Mouse (Mus musculus): ENCODE results near the gene Siah2.

Gene Siah2

DNA sequence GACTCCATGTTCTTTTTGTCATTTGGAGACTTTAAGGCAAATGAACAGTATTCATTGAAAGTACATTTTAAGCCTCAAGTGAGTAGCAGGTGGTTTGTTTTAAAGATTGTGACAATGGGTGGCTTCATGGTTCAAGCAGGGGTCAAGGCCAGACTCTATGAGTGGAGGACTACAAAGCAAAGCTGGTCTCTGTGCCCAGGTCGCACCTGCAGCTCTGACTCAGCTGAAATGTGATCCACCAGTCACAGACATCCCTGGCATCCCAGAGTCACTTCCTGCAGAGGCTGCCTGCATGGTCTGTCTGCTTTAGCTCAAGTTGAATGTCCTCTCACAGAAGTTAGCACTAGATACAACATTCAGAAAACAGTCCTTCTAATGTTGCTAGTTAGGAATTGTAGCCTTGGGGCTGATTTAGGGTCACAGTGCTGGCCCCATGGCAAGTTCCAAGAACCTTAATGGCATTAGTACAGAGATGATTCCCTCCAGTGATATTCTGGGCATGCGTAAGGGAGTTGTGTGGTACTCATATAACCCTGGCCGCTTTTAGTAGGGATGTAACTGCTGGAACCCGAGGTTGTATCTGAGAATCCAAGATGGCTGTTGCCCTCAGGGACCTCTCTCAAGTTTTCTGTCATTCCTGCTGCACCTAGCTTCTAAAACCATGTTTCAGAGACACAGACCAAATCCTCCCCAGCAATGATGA, 19.6 kb downstream of the Siah2 start:
- no peak for DNase-seq (ENCODE audit: inconsistent age in 2 of 2, low spot score in 1 of 2)

DNA sequence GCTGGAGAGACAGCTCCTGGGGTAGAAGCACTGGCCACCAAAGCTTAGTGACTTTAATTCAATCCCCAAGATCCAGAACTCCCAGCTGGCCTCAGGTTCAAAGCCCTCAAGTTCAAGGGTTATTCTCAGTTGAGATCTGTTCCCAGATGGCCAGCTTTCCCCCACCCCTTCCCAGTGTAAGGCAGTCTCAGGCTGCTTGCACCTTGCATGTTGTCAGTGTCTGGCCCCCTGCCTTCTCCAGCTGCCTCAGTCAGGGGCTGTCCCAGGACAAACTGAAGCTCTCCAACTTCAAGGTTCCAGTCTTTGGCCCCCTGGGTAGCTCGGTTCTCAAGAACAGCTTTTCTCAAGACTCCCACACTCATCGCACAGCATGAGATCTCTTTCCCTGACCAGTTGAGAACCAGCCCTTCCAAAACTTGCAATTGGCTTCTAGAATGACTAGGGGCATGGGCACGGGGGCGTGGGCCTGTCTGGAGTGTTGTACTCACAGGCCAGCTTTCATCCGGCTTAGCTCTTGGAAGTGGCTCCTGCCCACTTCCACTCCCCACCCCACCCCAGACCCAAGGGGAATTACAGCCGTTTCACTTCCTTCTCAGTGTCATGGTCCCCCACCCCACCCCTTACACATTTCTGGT, 20.5 kb downstream of the Siah2 start:
- no peak for DNase-seq (ENCODE audit: inconsistent age in 2 of 2, low spot score in 1 of 2)

DNA sequence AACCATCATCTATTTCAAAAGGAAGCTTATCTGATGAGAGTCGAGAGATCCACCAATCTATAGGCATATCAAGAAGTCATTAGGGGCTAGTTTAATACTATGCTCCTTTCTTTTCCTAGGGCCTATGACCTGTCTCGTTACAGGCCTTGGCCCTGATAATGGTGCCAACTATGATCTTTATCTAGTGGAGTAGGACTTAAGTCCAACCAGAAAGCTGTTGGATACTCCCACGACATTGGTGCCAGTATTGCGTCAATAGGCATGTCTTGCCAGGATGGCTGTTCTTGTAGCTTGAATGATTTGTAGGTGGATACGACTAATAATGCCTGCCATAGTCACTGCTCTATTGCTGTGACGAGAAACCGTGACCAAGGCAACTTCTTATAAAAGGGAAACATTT, 28.2 kb downstream of the Siah2 start:
- no peak for DNase-seq (ENCODE audit: inconsistent age in 2 of 2, low spot score in 1 of 2)

DNA sequence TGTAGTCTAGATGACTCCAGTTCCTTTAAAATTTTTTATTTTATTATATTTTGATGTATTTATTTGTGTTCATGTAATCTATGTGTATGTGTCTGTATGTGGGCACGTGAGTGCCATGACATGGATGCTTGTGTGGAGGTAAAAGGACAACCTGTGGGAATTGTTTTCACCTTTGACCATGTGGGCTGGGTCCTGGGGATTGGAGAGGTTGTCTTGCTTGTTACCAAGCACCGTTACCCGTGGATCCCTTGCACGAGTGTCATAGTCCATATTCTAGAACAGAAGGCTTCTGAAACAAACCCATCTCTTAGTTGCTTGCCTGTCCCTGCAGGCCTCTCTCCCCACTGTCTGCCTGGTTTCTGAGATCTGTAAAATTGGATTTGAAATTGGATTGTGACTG, 31.6 kb downstream of the Siah2 start:
- no peak for DNase-seq (ENCODE audit: inconsistent age in 2 of 2, low spot score in 1 of 2)

DNA sequence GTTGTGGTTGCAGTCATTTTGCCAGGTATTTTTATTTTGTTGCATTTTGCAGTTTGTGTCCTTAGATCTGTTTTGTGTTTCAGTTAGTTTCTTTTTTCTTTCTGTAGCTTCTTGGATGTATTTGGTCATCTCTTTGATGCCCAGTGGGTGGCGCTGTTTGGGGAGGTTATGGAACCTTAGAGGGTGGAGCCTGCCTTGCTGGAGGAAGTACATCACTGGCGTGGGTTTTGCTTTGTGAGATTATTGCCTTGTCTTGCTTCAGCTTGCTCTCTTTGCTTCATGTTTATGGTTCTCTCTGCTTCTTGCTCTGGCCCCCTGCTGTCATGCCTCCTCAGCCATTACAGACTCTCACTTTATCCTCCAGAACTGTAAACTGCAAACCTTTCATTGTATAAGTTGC, 34.8 kb downstream of the Siah2 start:
- DNase-seq (ENCODE audit: inconsistent age in 2 of 2, low spot score in 1 of 2): peak; percentile 46 to 80

DNA sequence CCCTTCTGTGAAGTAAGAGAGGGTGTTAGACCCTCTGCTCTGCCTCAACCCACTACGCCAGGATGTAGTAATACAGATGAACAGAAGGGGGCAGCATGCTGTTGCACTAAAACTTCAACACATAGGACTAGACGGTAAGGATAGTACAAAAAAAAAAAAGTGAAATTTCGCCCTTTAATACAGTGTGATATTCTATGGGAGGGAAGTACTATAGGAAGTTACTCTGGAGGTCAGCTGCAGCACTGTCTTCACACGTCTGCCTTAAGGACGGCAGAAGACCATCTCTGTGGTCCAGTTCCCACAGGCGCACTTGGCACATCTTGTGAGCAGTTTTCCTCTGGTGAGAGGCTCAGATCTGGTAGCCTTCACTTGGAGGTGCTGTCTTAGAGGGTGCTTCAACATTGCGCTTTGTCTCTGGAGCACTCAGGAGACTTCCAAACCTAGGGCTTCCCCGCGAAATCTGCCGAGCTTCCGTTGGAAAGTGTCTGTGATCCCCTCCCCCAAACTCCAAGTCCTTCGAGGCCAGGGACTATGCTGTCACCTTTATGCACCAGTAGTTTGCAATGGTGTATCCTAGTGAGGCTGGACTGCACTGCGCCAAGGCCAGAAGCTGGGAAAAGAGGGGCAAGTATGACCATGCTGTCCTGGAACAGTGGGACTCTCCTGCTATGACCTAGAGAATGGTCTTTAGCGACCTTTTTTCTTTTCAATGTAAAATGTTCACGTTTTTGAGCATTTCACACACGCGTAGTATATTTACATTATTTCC, 36.7 kb downstream of the Siah2 start:
- DNase-seq (ENCODE audit: inconsistent age in 2 of 2, low spot score in 1 of 2): peak; percentile 57 to 90

DNA sequence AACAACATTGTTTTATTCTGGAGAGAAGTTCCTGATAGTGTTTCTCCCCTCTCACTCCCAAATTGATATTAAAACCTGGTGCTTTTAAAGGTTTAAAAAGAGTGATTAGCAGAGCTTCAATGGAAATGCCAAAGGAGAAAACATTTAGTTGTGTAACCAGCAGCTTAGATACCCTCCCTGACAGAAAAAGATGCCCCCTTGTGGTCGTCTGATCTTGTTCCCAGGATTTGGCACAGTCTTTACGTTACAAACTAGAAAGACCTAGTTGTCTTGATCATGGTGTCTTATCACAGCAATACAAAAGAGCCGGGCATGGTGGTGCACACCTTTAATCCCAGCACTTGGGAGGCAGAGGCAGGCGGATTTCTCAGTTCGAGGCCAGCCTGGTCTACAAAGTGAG, 38.3 kb downstream of the Siah2 start:
- DNase-seq (ENCODE audit: inconsistent age in 2 of 2, low spot score in 1 of 2): peak; percentile 42 to 82

DNA sequence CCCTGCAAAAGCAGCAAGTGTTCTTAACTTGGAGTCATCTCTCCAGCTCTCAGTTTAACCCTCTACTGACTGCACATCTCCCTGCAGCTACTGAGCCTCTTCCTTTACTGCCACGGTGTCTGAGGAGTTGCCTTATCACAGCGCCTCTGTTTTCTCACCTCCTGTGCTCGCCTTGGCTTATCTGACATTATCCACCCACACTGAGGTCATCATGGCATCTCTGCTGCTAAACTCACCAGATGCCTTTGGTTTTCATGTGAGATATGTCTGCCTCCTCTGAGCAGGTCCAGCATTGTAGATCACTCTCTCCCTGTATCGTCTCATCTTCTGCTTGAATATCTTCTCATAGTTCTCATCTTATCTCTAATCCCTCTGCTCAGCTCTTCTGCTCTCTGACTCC, 41.9 kb downstream of the Siah2 start:
- no peak for DNase-seq (ENCODE audit: inconsistent age in 2 of 2, low spot score in 1 of 2)

DNA sequence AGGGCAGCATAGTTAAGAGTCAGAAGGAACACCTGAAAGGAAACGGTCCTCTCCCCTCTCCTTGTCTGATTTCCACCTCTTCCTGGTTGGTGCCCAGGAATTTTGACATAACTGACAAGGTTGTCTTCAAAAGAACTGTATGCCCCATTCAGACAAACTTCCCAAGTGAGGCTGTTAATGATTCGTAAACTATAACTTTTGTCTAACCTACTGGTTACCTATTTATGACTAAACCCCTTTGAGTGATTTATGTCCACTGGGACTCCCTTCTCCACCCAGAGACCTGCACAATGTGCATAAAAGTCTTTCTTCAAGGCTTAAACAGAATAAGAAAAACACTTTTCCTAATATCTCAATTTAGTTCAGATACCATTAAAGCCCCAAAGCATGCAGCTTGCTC, 45.0 kb downstream of the Siah2 start:
- DNase-seq (ENCODE audit: inconsistent age in 2 of 2, low spot score in 1 of 2): no peak

DNA sequence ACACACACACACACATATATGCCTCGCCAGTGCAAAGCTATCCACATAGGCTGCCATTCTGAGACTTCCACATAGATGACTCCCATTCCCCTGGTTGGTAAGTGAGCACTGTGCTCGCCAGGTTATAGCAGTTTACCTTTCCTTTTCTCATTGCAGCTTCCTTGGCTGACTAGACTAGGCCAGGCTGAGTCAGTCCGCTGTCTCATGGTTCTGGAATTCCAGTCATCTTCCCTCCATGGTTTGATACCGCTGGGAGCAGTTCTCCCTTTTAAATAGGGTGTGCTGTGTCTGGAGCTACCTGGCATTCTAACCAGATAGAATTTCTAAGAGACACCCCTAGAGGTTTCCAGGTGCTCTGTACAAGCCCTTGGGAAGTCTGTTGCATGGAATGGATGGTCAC, 46.0 kb downstream of the Siah2 start:
- DNase-seq (ENCODE audit: inconsistent age in 2 of 2, low spot score in 1 of 2): peak; percentile 53 to 74

DNA sequence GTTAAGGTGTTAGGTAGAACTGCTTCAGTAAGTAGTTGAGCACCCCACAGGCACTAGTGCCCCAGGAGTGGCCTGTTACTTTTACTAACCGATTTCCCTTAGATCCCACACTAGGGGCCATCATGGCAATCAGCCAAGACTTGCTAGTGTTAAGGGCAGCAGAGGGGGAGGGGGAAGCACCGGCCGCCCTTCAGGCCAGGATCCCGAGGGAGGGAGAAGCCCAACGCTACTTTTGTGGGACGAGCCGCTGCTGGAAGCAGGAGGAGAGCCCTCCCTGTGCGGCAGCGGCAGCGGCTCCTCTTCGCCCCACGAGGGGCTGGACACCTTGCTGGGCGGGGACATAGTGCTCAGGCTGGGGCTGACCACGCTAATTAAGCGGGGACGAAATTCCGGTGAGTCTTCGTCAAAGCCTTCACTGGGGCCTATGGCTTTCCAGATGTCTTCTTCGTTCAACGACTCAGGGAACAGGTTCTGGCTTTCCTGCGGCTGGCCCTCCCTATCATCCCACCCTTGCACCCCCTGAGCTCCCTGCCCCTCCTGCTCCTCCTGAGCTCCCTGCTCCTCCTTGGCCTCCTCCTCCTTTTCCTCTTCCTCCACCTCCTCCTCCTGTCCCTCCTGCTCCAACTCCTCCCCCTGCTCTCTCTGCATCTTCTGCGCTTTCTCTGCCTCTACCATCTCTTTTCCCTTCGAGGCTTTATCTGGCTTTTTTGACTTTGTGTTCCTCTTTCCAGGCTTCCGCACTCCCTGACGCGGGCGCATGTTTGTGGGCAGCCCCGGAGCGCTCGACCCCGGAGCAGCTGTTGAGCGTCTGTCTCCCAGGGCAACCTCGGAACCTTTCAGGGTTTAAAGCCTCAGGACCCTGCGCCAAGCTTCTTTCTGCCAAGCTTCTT, 55.5 kb downstream of the Siah2 start, which contains the start of gene Erich6:
Erich6 (minus strand) TSS at position 802 of the 890 bp plus-strand sequence.
- peak; percentile 63 to 84 for DNase-seq (ENCODE audit: inconsistent age in 2 of 2, low spot score in 1 of 2)

DNA sequence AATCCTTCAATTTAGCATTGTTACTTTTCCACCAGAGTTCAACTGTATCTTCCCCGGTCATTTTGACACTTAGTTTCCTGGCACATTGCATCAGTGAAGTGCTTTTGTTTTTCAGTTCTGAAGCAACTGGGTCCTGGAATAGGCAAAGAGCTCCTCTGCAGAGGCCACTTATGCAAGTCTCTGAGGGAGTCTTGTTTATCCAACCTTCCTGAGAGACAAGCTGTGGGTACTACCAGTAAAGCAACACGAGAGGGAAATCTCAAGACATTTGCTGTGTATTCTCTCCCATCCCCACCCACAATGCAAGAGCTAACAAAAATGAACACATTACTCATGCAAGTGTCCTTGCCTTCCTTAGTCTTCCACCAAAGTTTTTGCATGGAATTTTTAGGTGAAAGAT, 60.5 kb downstream of the Siah2 start:
- DNase-seq (ENCODE audit: inconsistent age in 2 of 2, low spot score in 1 of 2): peak in 1 of 2 experiments; percentile 27

DNA sequence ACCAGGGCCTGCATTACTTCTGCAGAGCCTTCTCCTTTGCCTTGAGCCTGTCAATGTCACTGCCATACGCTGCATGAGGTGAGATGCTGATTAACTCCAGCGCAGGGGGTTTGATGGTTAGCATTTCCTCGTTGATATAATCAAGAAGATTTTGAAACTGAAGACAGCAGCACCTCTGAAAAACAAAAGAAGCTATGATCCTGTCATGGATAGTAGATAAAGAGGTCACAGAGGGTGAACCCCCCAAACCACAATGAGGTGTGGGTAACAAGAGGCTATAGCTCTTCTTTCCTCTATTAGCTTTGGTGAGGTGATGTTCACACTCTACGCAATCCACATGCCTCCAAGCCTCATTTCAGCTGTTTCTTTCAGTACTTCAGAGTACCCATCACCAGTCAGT, 67.2 kb downstream of the Siah2 start:
- DNase-seq (ENCODE audit: inconsistent age in 2 of 2, low spot score in 1 of 2): no peak

Measured in adrenal gland, adult (tissue).